Mouse (Mus musculus) cortical plate, adult 2 months (tissue): Measurements from ENCODE around the gene Arhgef17.

ENCODE experiments used
- CTCF ChIP-seq: fragments of 200-500 bp; IDR thresholded peaks from 2 replicates; pipeline ENCODE4 v1.5.1; 2011; ENCODE audit warnings: mild to moderate bottlenecking, control low read depth, low read length; ENCODE audit not compliant: insufficient read depth; ENCODE audit errors: extremely low read depth
- POLR2A ChIP-seq: fragments of 200-500 bp; IDR thresholded peaks from 2 replicates; pipeline ENCODE4 v1.6.1; 2011; ENCODE audit warnings: mild to moderate bottlenecking, low read length, control low read depth; ENCODE audit not compliant: insufficient read depth; ENCODE audit errors: extremely low read depth

DNA sequence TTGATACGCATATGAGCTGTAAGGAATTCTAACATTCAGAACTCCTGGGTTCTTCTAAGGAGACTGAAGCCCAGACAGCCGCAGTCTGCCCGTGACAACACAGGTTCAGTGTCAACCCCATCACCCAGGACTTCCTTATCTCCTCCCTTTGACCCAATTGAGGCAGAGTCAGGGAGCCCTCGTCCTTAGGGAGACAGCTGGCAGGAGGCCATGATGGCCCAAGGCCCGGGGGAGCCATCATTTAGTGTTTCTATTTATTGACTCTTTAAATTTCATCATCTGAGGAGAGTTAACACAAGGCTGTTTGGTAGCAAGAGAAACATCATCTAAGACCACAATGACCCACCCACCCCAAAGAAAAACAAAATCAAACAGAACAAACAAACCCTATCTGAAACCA is 60.0 kb downstream of the Arhgef17 start:
- no peak for TF ChIP-seq POLR2A
- TF ChIP-seq CTCF, result no peak
